Mouse (Mus musculus): ENCODE data around the gene Usp12.

The Usp12 gene

GRCm38 (mm10) chr5:146795728-146796127, 922 bp upstream of the Usp12 start:
- peak; percentile 67 for DNase-seq

GRCm38 (mm10) chr5:146794084-146794852, 538 bp downstream of the Usp12 start:
- peak; percentile 36 for DNase-seq

GRCm38 (mm10) chr5:146793630-146794083, 1.1 kb downstream of the Usp12 start:
- no peak for DNase-seq

- DNase-seq: no peak
These were observed 2.5 kb downstream of the Usp12 start for GRCm38 (mm10) chr5:146792140-146792791.

GRCm38 (mm10) chr5:146790944-146791343, 3.9 kb downstream of the Usp12 start:
- DNase-seq: no peak

GRCm38 (mm10) chr5:146789413-146789812, 5.4 kb downstream of the Usp12 start:
- DNase-seq: no peak

- DNase-seq: no peak
These were observed 8.7 kb downstream of the Usp12 start for GRCm38 (mm10) chr5:146786123-146786522.

GRCm38 (mm10) chr5:146783891-146784290, 10.9 kb downstream of the Usp12 start:
- no peak for DNase-seq

- no peak for DNase-seq
These were observed 11.5 kb downstream of the Usp12 start for GRCm38 (mm10) chr5:146783300-146783699.

- DNase-seq: peak; percentile 38
These were observed 13.1 kb downstream of the Usp12 start for GRCm38 (mm10) chr5:146781663-146782062.

- DNase-seq: no peak
These were observed 14.9 kb downstream of the Usp12 start for GRCm38 (mm10) chr5:146779931-146780330.

- no peak for DNase-seq
These were observed 17.7 kb downstream of the Usp12 start for GRCm38 (mm10) chr5:146776988-146777639.

- no peak for DNase-seq
These were observed 22.8 kb downstream of the Usp12 start for GRCm38 (mm10) chr5:146771982-146772381.

GRCm38 (mm10) chr5:146770002-146770848, 24.6 kb downstream of the Usp12 start:
- DNase-seq: no peak

GRCm38 (mm10) chr5:146765791-146766190, 29.0 kb downstream of the Usp12 start:
- no peak for DNase-seq

- DNase-seq: no peak
These were observed 35.6 kb downstream of the Usp12 start for GRCm38 (mm10) chr5:146759159-146759558.

- no peak for DNase-seq
These were observed 36.9 kb downstream of the Usp12 start for GRCm38 (mm10) chr5:146757921-146758320.

GRCm38 (mm10) chr5:146757316-146757715, 37.5 kb downstream of the Usp12 start:
- no peak for DNase-seq

GRCm38 (mm10) chr5:146753181-146753580, 41.6 kb downstream of the Usp12 start:
- no peak for DNase-seq

GRCm38 (mm10) chr5:146750958-146751357, 43.8 kb downstream of the Usp12 start:
- no peak for DNase-seq

- no peak for DNase-seq
These were observed 44.5 kb downstream of the Usp12 start for GRCm38 (mm10) chr5:146750273-146750672.

- DNase-seq: no peak
These were observed 44.9 kb downstream of the Usp12 start for GRCm38 (mm10) chr5:146749857-146750256.

GRCm38 (mm10) chr5:146736970-146737495, 57.8 kb downstream of the Usp12 start:
- peak; percentile 29 for DNase-seq
